In genomic region chr13:104611296-104611695, GRCm38 (mm10) we compare ENCODE assay signal across 18 mouse cellular contexts.
A peak's percentile ranks its signal among the peaks of the same experiment; 100 is the strongest.
DNase-seq lines count a peak whose midpoint lies in the region; ATAC-seq and TF ChIP-seq lines count a peak whose summit lies in the region.
"Had no signal": no experiment of that assay in that cellular context is flagged by ENCODE, and none has a peak within 500 bp of the region (broad histone marks: within the 10 kb centered on the region; RNA-seq: fewer than 3 reads in every experiment).

No protein-coding gene starts in this region.

- H3K27ac ChIP-seq in heart, adult 2 months: peak overlapping the region; percentile 44
- H3K27ac ChIP-seq in liver, embryonic 16.5 days (ENCODE audit: low read length): no peak overlapping the region
- no peak overlapping the region for H3K27ac ChIP-seq in liver, embryonic 11.5 days (ENCODE audit: low read depth, low read length)
- peak overlapping the region; percentile 64 for H3K27ac ChIP-seq in brown adipose tissue, adult 24 weeks (replicated peaks; ENCODE audit: low read depth, low read length)
- H3K27ac ChIP-seq: forebrain, embryonic 12.5 days; heart, embryonic 10.5 days; hindbrain, embryonic 12.5 days; midbrain, embryonic 12.5 days had no signal

- TF ChIP-seq EP300 in heart, adult 2 months (IDR thresholded peaks at IDR 0.05; ENCODE audit: insufficient read depth, low read depth, low read length): no peak

- H3K4me3 ChIP-seq in heart, adult 2 months: no peak overlapping the region
- no peak overlapping the region for H3K4me3 ChIP-seq in liver, embryonic 16.5 days (ENCODE audit: low read depth, low read length)
- no peak overlapping the region for H3K4me3 ChIP-seq in liver, embryonic 11.5 days (ENCODE audit: low read depth, low read length)
- H3K4me3 ChIP-seq in brown adipose tissue, adult 24 weeks (ENCODE audit: insufficient read depth, low read depth, low read length): 0 out of 2 replicates have a peak overlapping the region, but pooled peaks have one; percentile 27
- H3K4me3 ChIP-seq: embryonic facial prominence, embryonic 13.5 days; forebrain, embryonic 12.5 days; heart, embryonic 10.5 days; hindbrain, embryonic 12.5 days; limb, embryonic 15.5 days; midbrain, embryonic 12.5 days had no signal

- peaks cover 1% of the 10 kb centered on the region; the same call in 1 of the 2 replicates for H3K4me1 ChIP-seq in heart, adult 2 months (ENCODE audit: control insufficient read depth, insufficient read depth, low read length)
- no peaks in the 10 kb centered on the region for H3K4me1 ChIP-seq in liver, embryonic 16.5 days (ENCODE audit: control insufficient read depth, low read depth, low read length)
- no peaks in the 10 kb centered on the region for H3K4me1 ChIP-seq in liver, embryonic 11.5 days (replicated peaks; ENCODE audit: control insufficient read depth, insufficient read depth, low read length)
- no peaks in the 10 kb centered on the region for H3K4me1 ChIP-seq in brown adipose tissue, adult 24 weeks (ENCODE audit: control insufficient read depth, insufficient read depth, insufficient read length, low read length)
- H3K4me1 ChIP-seq: heart, embryonic 10.5 days; midbrain, embryonic 12.5 days had no signal

- no peak for DNase-seq in heart, adult 2 months
- no peak for DNase-seq in heart, adult 8-10 months (ENCODE audit: low spot score)
- DNase-seq in liver, embryonic 11.5 days (ENCODE audit: low spot score): no peak
- DNase-seq in frontal cortex, postnatal 10 days (ENCODE audit: low spot score in 2 of 2): no peak
- no peak for DNase-seq in layer of hippocampus, adult 8-10 months (ENCODE audit: low spot score in 2 of 2)
- DNase-seq: cerebellum, postnatal 14 days; right cerebral cortex, postnatal 25 days; thymus, postnatal 25 days had no signal

- H3K27me3 ChIP-seq in heart, adult 2 months (ENCODE audit: control insufficient read depth, insufficient read depth, low read length): no peaks in the 10 kb centered on the region
- no peaks in the 10 kb centered on the region for H3K27me3 ChIP-seq in liver, embryonic 16.5 days (ENCODE audit: control insufficient read depth, insufficient read depth, low read depth, low read length)
- no peaks in the 10 kb centered on the region for H3K27me3 ChIP-seq in liver, embryonic 11.5 days (replicated peaks; ENCODE audit: control insufficient read depth, insufficient read depth, low read length)
- H3K27me3 ChIP-seq: embryonic facial prominence, embryonic 13.5 days; forebrain, embryonic 12.5 days; hindbrain, embryonic 12.5 days; limb, embryonic 15.5 days; midbrain, embryonic 12.5 days had no signal

- 76% methylated on average over 4 of the region's 4 CpGs for WGBS in heart, adult 2 months
- 56% methylated on average over 4 of the region's 4 CpGs for WGBS in liver, embryonic 16.5 days (ENCODE audit: insufficient replicate concordance)
- 83% methylated on average over 4 of the region's 4 CpGs for WGBS in liver, embryonic 11.5 days

- peak; percentile 35 for ATAC-seq in liver, embryonic 16.5 days (ENCODE audit: low read depth)
- ATAC-seq in liver, embryonic 11.5 days (replicated peaks; ENCODE audit: low FRiP score): no peak
- ATAC-seq in megakaryocyte progenitor cell, adult 5-6 weeks (replicated peaks; ENCODE audit: poor library complexity): peak; percentile 61
- ATAC-seq: intestine, embryonic 16.5 days had no signal

- H3K9me3 ChIP-seq in liver, embryonic 16.5 days (replicated peaks; ENCODE audit: control insufficient read depth, low read length): no peaks in the 10 kb centered on the region
- no peaks in the 10 kb centered on the region for H3K9me3 ChIP-seq in liver, embryonic 11.5 days (ENCODE audit: control insufficient read depth, low read length)
- H3K9me3 ChIP-seq: embryonic facial prominence, embryonic 13.5 days; forebrain, embryonic 12.5 days; heart, embryonic 10.5 days; hindbrain, embryonic 12.5 days; limb, embryonic 15.5 days; midbrain, embryonic 12.5 days had no signal

- TF ChIP-seq POLR2A in heart, adult 2 months (IDR thresholded peaks at IDR 0.05; ENCODE audit: insufficient read depth, low read depth, low read length): no peak

- no peak for TF ChIP-seq CTCF in heart, adult 2 months (IDR thresholded peaks at IDR 0.05)

- no peaks in the 10 kb centered on the region for H3K36me3 ChIP-seq in heart, adult 2 months (ENCODE audit: control insufficient read depth, insufficient read depth, low read length)
- H3K36me3 ChIP-seq in liver, embryonic 16.5 days (ENCODE audit: control insufficient read depth, insufficient read depth): no peaks in the 10 kb centered on the region
- H3K36me3 ChIP-seq in liver, embryonic 11.5 days (ENCODE audit: control insufficient read depth, insufficient read depth, low read length): no peaks in the 10 kb centered on the region
- H3K36me3 ChIP-seq: embryonic facial prominence, embryonic 13.5 days; forebrain, embryonic 12.5 days; heart, embryonic 10.5 days; hindbrain, embryonic 12.5 days; limb, embryonic 15.5 days; midbrain, embryonic 12.5 days had no signal

- no peak overlapping the region for H3K4me2 ChIP-seq in liver, embryonic 16.5 days (ENCODE audit: low read depth, low read length)
- H3K4me2 ChIP-seq in liver, embryonic 11.5 days: no peak overlapping the region
- H3K4me2 ChIP-seq: forebrain, embryonic 12.5 days; hindbrain, embryonic 12.5 days; limb, embryonic 15.5 days; midbrain, embryonic 12.5 days had no signal

- H3K79me2 ChIP-seq in heart, adult 2 months (replicated peaks; ENCODE audit: control insufficient read depth, insufficient read depth, low read length): no peaks in the 10 kb centered on the region

- intact Hi-C loops in heart, adult 2 months (cut with DNase I): loop anchor here (5.0 kb wide), 1 partner anchor 176 kb away; no protein-coding TSS in a partner anchor

- H3K9ac ChIP-seq in heart, adult 2 months (ENCODE audit: low read depth, low read length): no peak overlapping the region
- H3K9ac ChIP-seq in liver, embryonic 16.5 days (ENCODE audit: low read depth, low read length): no peak overlapping the region
- no peak overlapping the region for H3K9ac ChIP-seq in liver, embryonic 11.5 days (ENCODE audit: low read depth, low read length)
- H3K9ac ChIP-seq: embryonic facial prominence, embryonic 13.5 days; forebrain, embryonic 12.5 days; hindbrain, embryonic 12.5 days; limb, embryonic 15.5 days; midbrain, embryonic 12.5 days had no signal

Comparison
In these comparisons a context has a peak if more than half of its experiments do, and no peak if none do; other contexts are left out.
1. H3K27ac ChIP-seq: peak in heart, adult 2 months (single experiment) and brown adipose tissue, adult 24 weeks (single experiment); none in liver, embryonic 16.5 days (single experiment) and liver, embryonic 11.5 days (single experiment).